Mouse (Mus musculus): ENCODE data around the gene Ubb.
"Not testable (repeated sequence)": the region's sequence is repeated elsewhere in the genome, so short reads cannot be mapped to it uniquely, and the experiment has no call there.

Ubb gene

DNA sequence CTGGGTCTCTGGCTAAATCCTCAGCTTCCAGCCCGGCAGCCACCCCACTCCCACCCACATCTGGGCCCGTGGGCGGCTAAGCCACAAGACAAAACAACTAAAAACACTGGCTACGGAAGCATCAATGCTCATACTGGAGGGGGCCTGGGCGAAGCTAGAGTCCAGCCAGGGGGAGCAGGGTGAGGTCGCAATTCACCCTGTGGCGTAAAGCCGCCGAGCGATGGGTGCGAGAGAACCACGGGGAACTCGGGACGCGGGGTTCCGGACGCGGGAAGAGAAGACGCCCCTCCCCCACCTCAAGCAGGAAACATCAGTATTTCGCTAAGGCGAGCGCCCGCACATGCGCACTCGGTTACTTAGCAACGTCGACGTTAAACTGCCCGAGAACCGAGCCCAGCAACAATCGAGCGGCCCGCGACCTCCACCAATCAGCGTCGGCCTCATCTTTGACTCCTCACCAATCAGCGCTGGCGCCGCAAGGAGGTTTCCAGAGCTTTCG lies at the start of gene Ubb:
Gene Ubb (plus strand): TSS at position 445 of the 499 bp plus-strand sequence.
- DNase-seq: peak; percentile 99

- no peak for DNase-seq
Observed at GRCm38 (mm10) chr11:62507683-62508082, 43.3 kb upstream of the Ubb start.

DNA sequence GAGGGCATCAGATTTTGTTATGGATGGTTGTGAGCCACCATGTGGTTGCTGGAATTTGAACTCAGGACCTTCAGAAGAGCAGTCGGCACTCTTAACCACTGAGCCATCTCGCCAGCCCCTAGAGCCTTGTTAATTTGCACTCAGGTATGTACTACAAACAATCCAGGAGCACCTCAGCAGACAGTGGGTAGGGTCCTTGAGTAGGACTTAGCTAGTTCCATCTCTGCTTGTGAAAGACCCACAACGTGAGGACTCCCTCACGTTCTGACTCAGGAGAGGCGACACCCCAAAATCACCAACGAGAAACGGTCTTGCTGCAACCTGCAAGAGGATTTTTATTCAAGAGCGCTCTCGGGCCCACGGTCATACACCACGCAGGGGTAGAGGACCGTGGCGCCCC lies 42.6 kb upstream of the Ubb start:
- not testable (repeated sequence) for DNase-seq

GRCm38 (mm10) chr11:62508816-62509215 lies 42.2 kb upstream of the Ubb start:
- not testable (repeated sequence) for DNase-seq

- DNase-seq: no peak
Observed at GRCm38 (mm10) chr11:62509571-62509970, 41.4 kb upstream of the Ubb start.

DNA sequence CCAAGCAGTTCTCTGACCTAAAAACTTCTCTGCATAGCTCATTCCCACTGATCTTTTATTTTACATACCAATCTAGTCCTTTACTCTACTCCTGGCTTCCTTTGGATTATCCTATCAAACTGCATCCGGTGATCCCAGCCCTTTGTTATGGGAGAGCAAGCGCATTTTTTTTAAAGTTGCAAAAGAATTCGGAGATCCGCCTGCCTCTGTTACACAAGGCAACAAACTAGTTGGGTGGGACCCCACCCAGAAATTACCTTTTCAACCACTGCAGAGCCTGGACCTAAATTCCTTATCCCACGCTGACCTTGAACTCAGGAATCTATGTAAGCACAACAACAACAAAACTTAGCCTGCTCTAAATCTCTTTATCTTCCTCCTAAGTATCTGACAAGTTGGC lies 40.0 kb upstream of the Ubb start:
- DNase-seq: no peak

DNA sequence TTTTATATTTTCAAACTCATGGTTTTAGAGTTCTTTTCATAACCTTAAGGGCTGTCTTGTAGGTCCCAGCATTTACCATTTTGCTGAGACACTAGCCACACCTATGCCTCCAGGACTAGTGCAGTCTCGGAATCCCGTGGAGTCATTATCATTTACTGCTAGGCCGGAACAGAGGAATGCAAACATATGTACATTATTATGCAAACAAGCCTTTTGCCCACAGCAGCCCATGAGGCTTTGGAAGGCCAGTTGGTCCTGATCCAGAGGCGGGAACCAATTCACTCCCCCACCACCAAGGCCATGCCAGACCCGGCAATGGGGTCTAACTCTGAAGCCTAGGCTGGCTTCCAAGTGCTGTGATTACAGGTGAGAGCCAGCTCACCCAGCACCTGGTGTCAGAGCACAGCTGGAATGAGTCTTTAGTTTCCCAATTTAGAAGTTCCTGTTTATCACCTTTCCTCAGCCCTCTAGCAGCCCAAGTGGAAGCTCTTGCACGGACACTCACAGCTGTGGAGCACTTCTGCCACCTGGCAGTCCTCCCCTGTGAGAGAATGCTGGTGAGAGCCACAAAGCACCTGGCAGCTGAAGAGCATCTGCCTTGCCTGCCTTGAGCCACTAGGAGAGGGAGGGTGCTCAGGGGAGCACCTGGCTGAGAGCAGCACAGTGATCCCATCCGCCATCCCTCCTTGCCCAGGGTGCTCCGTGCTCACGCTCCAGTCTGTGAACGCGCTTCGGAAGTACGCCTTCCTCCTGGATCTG lies 39.3 kb upstream of the Ubb start:
- DNase-seq: no peak

- DNase-seq: no peak
Observed at GRCm38 (mm10) chr11:62512529-62513080, 38.4 kb upstream of the Ubb start.

DNA sequence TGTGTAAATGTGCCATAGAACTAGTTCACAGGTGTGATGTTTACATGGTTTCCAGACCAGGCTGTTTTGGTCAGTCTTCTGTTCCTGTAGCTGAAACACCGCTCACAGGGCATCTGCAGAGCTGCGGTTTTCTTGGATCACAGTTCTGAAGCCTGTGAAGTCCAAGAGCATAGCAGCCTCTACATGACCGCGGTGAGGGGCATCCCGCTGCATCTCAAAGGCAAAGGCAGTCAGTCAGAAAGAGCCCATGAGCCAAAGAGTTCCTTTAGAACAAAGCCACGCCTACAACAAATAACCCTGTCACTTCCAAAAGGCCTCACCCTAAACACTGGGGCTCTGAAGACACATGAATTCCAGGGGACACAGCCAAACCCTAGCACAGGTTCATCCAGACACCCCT lies 37.7 kb upstream of the Ubb start:
- DNase-seq: no peak

DNA sequence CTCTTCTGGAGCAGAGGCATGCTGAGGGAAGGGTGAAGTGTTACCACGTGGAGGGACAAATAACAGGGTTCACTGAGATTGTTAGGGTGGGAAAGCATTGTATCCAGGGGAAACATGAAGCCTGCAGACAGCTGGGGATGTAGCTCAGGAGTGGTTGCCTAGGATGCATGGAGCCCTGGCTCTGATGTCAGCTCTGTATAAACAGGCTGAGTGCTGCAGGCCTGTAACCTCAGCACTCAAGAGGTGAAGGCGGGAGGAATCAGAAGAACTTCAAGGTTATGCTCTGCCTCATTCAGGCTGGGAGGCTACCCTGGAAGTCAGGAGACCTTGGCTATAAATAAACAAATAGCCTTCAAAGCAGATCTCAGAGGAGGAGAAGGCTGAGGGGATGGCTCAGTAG lies 32.0 kb upstream of the Ubb start:
- DNase-seq: no peak

- no peak for DNase-seq
Observed at GRCm38 (mm10) chr11:62522283-62522682, 28.7 kb upstream of the Ubb start.

GRCm38 (mm10) chr11:62537089-62537488 lies 13.9 kb upstream of the Ubb start:
- DNase-seq: no peak

- no peak for DNase-seq
Observed at GRCm38 (mm10) chr11:62537590-62537989, 13.4 kb upstream of the Ubb start.

GRCm38 (mm10) chr11:62538321-62539088 lies 12.5 kb upstream of the Ubb start:
- DNase-seq: peak; percentile 73

DNA sequence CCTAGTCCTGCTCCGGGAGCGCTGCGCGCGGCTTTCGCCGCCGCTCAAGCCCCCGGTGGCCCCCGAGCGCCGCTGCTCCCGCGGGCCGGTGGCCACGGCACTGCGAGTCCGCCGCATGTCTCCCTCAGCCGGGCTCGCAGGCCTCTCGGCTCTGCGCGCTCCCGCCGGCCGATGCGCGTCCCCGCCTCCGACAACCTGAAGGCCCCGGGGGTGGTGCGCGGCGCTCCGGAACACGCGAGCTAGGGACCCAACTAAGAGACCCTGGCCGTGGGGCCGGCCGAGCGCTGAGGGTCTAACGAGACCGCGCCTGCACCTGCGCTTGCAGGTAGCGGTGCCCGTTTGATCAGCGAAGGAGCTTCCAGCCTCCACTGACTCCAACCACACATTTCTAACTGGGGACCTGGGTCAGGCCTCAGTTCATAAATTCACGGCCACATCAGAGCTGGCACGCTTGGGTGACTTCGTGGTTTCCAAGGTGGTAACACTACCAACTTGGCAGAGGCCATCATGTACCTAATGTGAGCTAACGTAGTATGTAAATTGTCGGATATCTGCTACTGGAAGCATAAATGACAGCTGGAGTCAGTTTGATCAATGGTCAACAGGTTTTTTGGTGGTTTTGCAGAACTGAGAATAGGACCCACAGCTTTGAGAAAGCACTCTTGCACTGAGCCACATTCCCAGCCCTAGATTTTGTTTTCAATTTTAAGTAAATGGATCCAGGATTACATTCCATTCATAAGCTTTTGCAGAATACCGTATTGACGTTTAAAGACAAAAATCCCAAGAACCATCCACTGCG lies 11.7 kb upstream of the Ubb start, which contains the start of gene Cenpv:
Gene Cenpv (minus strand): TSS at position 173 of the 802 bp plus-strand sequence.
- peak; percentile 83 for DNase-seq

GRCm38 (mm10) chr11:62540167-62540566 lies 10.8 kb upstream of the Ubb start:
- DNase-seq: no peak

GRCm38 (mm10) chr11:62540969-62541368 lies 10.0 kb upstream of the Ubb start:
- DNase-seq: no peak

DNA sequence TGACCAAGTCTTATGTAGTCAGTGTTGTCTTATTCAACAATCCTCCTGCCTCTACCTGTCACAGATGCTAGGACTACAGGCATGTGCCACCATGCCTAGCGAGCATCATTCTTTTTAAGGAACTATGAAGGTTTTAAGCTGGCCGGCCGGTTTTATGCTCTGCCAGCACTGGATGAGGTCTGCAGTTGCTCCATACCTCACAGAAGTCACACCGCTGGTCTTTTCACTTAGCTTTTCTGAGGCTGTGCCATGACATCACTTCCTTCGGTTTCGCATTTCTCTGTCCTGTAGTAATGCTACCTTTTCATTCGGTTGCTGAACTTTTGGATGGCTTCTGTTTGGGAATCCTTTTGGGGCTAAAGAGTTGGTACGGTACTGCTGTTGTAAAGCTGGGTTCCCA lies 9.4 kb upstream of the Ubb start:
- DNase-seq: no peak

DNA sequence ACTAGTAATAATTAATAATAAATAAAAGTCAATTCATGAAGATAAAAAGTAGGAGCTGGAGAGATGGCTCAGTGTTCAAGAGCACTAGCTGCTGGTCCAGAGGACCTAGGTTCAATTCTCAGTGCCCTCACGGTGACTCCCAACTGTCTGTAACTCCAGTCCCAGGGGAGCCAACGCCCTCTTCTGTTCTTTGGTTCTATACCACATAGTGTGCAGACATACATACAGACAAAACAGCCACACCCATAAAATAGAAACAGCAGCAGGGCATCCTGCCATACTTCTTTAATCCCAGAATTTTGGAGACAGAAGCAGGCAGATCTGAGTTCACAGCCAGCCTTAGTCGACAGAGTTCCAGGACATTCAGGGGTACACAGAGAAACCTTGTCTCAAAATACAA lies 7.0 kb upstream of the Ubb start:
- DNase-seq: no peak

GRCm38 (mm10) chr11:62549782-62550181 lies 1.2 kb upstream of the Ubb start:
- DNase-seq: peak; percentile 72

DNA sequence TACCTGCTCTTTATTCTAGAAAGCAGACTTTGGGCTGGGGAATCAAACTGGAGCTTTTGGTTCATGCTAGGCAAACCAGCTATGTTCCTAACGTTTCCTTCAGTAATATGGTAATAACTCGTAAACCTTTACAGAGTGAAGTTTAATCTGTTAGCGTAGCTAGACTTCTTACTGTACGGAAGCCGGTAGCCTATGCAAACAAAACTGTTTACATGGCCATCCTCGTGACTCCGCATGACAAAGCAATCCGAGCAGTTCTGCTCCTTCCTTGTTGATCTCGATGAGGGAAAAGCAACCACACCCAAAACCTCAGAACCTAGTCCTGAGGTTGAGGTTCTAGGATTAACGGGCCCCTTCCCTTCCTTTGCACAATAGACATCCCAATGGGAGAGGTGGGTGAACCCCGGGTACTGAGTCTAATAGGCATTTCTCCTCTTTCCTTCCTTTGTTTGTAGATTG lies 715 bp upstream of the Ubb start:
- peak; percentile 87 for DNase-seq

DNA sequence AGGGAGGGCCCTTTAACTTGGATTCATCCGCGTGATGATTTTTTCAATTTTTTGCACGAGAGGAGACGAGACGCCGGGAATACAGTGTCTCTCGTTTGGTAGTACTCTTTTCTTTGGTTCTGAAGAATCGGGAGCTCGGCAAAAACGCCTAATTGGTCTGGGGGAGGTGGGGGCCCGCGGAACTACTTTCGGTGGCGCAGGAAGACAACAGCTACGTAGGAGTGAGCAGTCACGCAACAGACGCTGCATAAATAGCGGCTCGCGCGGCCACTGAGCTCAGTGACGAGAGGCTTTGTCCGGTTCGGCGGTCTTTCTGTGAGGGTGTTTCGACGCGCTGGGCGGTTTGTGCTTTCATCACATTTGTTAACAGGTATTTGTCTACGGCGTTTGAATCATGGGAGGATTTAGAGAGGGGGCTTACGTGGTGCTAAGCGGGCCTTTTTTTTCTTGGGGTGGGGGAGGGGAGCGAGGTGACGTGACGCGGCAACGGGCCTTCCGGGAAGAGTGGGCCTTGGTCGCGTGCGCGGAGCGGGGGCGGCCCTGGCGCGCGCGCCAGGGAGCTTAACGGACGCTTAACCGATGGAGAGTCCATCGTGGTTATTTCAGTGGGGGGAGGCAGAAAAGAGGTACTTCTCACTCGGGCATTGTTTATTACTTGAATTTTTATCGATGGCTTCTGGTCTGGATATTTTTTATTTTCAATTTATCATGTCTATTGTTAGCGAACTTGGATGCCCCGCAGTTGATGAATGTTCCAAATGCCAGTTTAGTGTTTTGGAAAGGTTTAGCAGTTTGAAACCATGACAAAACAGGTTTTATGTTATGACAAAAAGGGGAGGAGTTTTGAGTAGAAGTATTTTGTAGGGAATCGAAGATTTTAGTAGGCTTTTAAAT lies 502 bp downstream of the Ubb start:
- DNase-seq: peak; percentile 92

Data from liver (tissue).